Mouse (Mus musculus) kidney, embryonic 14.5 days (tissue): ENCODE measurements at regions not wholly inside any gene's neighbourhood (a gene's known extent, or its start where the extent isn't known, plus 50 kb on each side); places are given as distances from the start of the nearest gene placed in this dataset.

Experiments used
- ATAC-seq: fragments of 200-750 bp; cut with Nextera tagmentation; 2 replicates; pipeline ENCODE4 v1.8.0; 2017; ENCODE audit warnings: moderate number of reproducible peaks, mild to moderate bottlenecking, moderate TSS enrichment, moderate library complexity; ENCODE audit not compliant: low FRiP score, low TSS enrichment
- H3K27ac ChIP-seq: fragments of 300-500 bp; sonication (generic); 2 replicates; pipeline ENCODE4 v1.5.1; 2014; ENCODE audit warnings: low read depth, mild to moderate bottlenecking, low read length, moderate library complexity, mixed read lengths
- H3K27me3 ChIP-seq: fragments of 300-500 bp; sonication (generic); 2 replicates; pipeline ENCODE4 v1.6.1; 2014; ENCODE audit warnings: mild to moderate bottlenecking, low read length; ENCODE audit not compliant: control insufficient read depth, insufficient read depth
- H3K36me3 ChIP-seq: fragments of 300-500 bp; sonication (generic); 2 replicates; pipeline ENCODE4 v1.6.1; 2014; ENCODE audit warnings: low read length, mixed read lengths; ENCODE audit not compliant: control insufficient read depth, insufficient read depth
- H3K4me1 ChIP-seq: fragments of 300-500 bp; sonication (generic); 2 replicates; pipeline ENCODE4 v1.6.1; 2014; ENCODE audit warnings: low read length, mixed read lengths; ENCODE audit not compliant: control insufficient read depth, insufficient read depth
- H3K4me2 ChIP-seq: fragments of 300-500 bp; sonication (generic); replicated peaks from 2 replicates; pipeline ENCODE4 v1.6.1; 2014; ENCODE audit warnings: low read depth, mild to moderate bottlenecking, low read length
- H3K4me3 ChIP-seq: fragments of 300-500 bp; sonication (generic); 2 replicates; pipeline ENCODE4 v1.5.1; 2014; ENCODE audit warnings: mild to moderate bottlenecking, low read length
- H3K9ac ChIP-seq: fragments of 300-500 bp; sonication (generic); 2 replicates; pipeline ENCODE4 v1.6.1; 2014; ENCODE audit warnings: low read depth, mild to moderate bottlenecking, low read length, moderate library complexity
- H3K9me3 ChIP-seq: fragments of 300-500 bp; sonication (generic); 2 replicates; pipeline ENCODE4 v1.6.1; 2016; ENCODE audit warnings: low read length; ENCODE audit not compliant: control insufficient read depth
- WGBS: fragments of 180-500 bp; shearing (Covaris S2); extraction: QIAGEN DNeasy Blood & Tissue Kit; methylation state at CpG from one replicate; pipeline ENCODE4 v1.1.7; 2014; 5-methylcytosine and 5-hydroxymethylcytosine counted together

DNA sequence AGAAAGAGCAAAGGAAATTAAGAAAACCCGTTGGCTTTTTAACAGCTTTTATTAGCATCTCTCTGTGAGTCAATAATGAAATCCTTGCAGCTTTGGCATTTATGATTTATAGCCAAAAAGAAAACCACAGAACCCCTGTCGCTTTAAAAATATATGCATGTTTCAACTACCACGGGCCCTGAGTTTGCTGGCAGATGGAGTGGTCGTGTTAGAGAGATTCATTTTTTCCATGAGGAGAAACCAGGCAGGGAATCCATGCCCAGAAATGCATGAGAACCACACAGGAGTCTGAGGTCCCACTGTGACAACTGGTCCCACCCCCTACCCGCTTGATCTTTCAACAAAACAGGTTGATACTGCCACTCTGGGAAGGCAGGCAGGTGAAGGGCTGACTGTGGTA is 147.9 kb upstream of the Klf3 start:
- no peak overlapping the region for H3K27ac ChIP-seq
- no peaks in the 10 kb centered on the region for H3K27me3 ChIP-seq
- WGBS, result 73% methylated on average over 5 of the region's 5 CpGs
- H3K4me2 ChIP-seq, result no peak overlapping the region
- no peak overlapping the region for H3K9ac ChIP-seq
- H3K9me3 ChIP-seq, result no peaks in the 10 kb centered on the region
- no peak for ATAC-seq
- no peaks in the 10 kb centered on the region for H3K36me3 ChIP-seq
- H3K4me1 ChIP-seq, result no peaks in the 10 kb centered on the region
- no peak overlapping the region for H3K4me3 ChIP-seq

GRCm38 (mm10) chr5:64661959-64662358 is 141.2 kb upstream of the Klf3 start:
- Histone ChIP-seq H3K4me1 (no peaks in the 10 kb centered on the region; the same call in 1 of the 2 replicates), H3K27me3 (no peaks in the 10 kb centered on the region), H3K9me3 (no peaks in the 10 kb centered on the region), H3K27ac (no peak overlapping the region), H3K4me3 (no peak overlapping the region), H3K9ac (no peak overlapping the region), H3K36me3 (no peaks in the 10 kb centered on the region), H3K4me2 (no peak overlapping the region)
- 47% methylated on average over 6 of the region's 6 CpGs for WGBS
- ATAC-seq, result no peak

- 43% methylated on average over 7 of the region's 7 CpGs for WGBS
- Histone ChIP-seq H3K4me2 (no peak overlapping the region), H3K9me3 (no peaks in the 10 kb centered on the region), H3K4me3 (no peak overlapping the region), H3K9ac (no peak overlapping the region), H3K27ac (no peak overlapping the region), H3K27me3 (no peaks in the 10 kb centered on the region), H3K36me3 (no peaks in the 10 kb centered on the region), H3K4me1 (no peaks in the 10 kb centered on the region; the same call in 1 of the 2 replicates)
- no peak for ATAC-seq
Measured at GRCm38 (mm10) chr5:64662476-64662875, 140.7 kb upstream of the Klf3 start.

DNA sequence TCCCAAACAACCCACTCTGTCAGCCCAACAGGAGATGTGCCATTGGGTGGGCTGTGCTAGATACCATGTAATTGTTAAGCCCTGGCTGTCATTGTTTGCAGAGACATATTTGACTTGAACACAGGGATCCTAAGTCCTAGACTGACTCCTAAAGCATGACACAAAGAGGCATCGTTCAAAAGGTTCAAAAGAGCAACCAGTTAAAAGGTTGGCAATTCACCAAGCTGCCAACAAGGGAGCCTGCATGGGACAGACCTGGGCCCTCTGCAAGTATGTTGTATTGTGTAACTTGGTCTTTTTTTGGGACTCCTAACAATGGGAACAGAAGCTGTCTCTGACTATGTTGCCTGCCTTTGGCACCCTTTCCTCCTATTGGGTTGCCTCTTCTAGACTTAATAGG is 139.4 kb upstream of the Klf3 start:
- ATAC-seq, result no peak
- WGBS, result 89% methylated on average over 1 of the region's 1 CpGs

GRCm38 (mm10) chr5:64665064-64665463 is 138.1 kb upstream of the Klf3 start:
- Histone ChIP-seq H3K27ac (no peak overlapping the region), H3K27me3 (no peaks in the 10 kb centered on the region), H3K36me3 (no peaks in the 10 kb centered on the region), H3K4me3 (no peak overlapping the region), H3K9me3 (no peaks in the 10 kb centered on the region), H3K4me1 (no peaks in the 10 kb centered on the region; the same call in 1 of the 2 replicates), H3K9ac (no peak overlapping the region), H3K4me2 (no peak overlapping the region)
- ATAC-seq, result no peak
- 62% methylated on average over 3 of the region's 3 CpGs for WGBS

More for the DNA sequence above, 139.4 kb upstream of the Klf3 start:
- no peaks in the 10 kb centered on the region; the same call in 1 of the 2 replicates for H3K4me1 ChIP-seq
- no peak overlapping the region for H3K4me2 ChIP-seq
- H3K9ac ChIP-seq, result no peak overlapping the region
- H3K36me3 ChIP-seq, result no peaks in the 10 kb centered on the region
- H3K27ac ChIP-seq, result no peak overlapping the region
- H3K4me3 ChIP-seq, result no peak overlapping the region
- no peaks in the 10 kb centered on the region for H3K27me3 ChIP-seq
- no peaks in the 10 kb centered on the region for H3K9me3 ChIP-seq

DNA sequence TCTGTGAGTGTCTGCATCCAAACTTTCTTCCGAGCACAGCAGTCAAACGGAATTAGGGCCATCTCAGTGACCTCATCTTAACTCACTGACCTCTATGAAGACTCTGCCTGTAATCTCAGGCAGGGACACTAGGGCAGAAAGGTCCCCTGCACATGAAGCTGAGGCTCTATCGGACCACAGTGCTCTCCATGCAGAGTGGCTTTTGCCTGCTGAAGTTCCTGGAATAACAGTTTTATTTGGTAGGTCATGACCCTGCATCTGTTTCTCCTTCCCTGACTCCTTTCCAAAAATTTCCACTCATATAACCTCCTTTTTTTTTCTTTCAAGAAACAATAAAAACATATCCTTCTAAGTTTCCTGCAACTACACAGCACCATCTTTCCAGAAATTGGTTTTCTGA is 136.9 kb upstream of the Klf3 start:
- no peak overlapping the region for H3K27ac ChIP-seq
- 28% methylated on average over 3 of the region's 3 CpGs for WGBS

DNA sequence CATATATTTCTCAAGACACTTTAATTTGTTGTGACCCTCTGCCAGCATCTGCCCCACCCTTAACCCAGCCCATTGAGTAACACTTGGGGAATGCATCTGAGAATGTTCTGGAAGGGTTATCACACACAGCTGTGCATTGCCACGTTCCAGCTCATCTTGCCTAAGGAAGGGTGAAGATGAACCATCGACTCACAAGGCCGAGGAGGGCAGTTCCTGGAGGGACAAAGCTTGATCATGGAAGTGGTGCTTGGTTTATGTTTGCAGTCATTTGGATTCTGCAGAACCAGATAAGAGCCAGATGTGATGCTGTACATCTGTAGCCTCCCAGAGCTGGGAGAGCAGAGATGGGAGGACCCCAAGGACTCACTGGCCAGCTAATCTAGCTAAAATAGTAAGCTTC is 136.1 kb upstream of the Klf3 start:
- 71% methylated on average over 3 of the region's 3 CpGs for WGBS

More for the DNA sequence above, 136.9 kb upstream of the Klf3 start:
- Histone ChIP-seq H3K4me3 (no peak overlapping the region), H3K9ac (no peak overlapping the region), H3K4me2 (no peak overlapping the region), H3K9me3 (no peaks in the 10 kb centered on the region), H3K36me3 (no peaks in the 10 kb centered on the region), H3K27me3 (no peaks in the 10 kb centered on the region), H3K4me1 (no peaks in the 10 kb centered on the region; the same call in 1 of the 2 replicates)
- no peak for ATAC-seq

DNA sequence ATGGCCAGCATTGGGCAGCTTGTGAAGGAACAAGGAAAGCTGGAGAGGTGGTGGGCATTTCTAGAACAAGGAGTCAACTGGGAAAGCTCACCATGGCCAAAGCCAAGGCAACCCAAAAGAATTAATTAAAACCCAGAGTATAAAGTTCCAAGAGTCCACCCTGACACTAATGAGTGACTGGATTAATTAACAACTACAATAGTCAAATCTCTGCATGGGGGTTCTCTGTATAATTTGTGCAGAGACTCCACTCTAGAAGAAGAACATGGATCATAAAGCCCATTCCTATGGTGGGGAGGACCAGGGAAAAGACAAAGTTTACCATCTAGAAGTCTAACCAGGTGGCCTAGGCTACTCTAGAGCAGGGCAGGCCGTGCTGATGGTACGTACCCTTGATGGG is 129.3 kb upstream of the Klf3 start:
- no peaks in the 10 kb centered on the region for H3K9me3 ChIP-seq
- no peak for ATAC-seq
- WGBS, result 70% methylated on average over 2 of the region's 2 CpGs

More for the DNA sequence above, 136.1 kb upstream of the Klf3 start:
- H3K4me3 ChIP-seq, result no peak overlapping the region
- no peaks in the 10 kb centered on the region for H3K27me3 ChIP-seq
- H3K36me3 ChIP-seq, result no peaks in the 10 kb centered on the region
- no peaks in the 10 kb centered on the region for H3K9me3 ChIP-seq
- H3K9ac ChIP-seq, result no peak overlapping the region
- H3K4me1 ChIP-seq, result no peaks in the 10 kb centered on the region
- no peak for ATAC-seq
- H3K27ac ChIP-seq, result no peak overlapping the region
- no peak overlapping the region for H3K4me2 ChIP-seq

GRCm38 (mm10) chr5:64676214-64676945 is 126.8 kb upstream of the Klf3 start:
- Histone ChIP-seq H3K4me1 (no peaks in the 10 kb centered on the region), H3K36me3 (no peaks in the 10 kb centered on the region), H3K4me2 (no peak overlapping the region), H3K27me3 (no peaks in the 10 kb centered on the region), H3K27ac (no peak overlapping the region), H3K4me3 (no peak overlapping the region), H3K9ac (no peak overlapping the region), H3K9me3 (no peaks in the 10 kb centered on the region)
- WGBS, result 89% methylated on average over 17 of the region's 17 CpGs
- no peak for ATAC-seq

More for the DNA sequence above, 129.3 kb upstream of the Klf3 start:
- Histone ChIP-seq H3K27ac (no peak overlapping the region), H3K4me2 (no peak overlapping the region), H3K36me3 (no peaks in the 10 kb centered on the region), H3K27me3 (no peaks in the 10 kb centered on the region), H3K4me3 (no peak overlapping the region), H3K9ac (no peak overlapping the region), H3K4me1 (no peaks in the 10 kb centered on the region)
